Comparison of ENCODE assay signal across 8 mouse cellular contexts in the genomic region with DNA sequence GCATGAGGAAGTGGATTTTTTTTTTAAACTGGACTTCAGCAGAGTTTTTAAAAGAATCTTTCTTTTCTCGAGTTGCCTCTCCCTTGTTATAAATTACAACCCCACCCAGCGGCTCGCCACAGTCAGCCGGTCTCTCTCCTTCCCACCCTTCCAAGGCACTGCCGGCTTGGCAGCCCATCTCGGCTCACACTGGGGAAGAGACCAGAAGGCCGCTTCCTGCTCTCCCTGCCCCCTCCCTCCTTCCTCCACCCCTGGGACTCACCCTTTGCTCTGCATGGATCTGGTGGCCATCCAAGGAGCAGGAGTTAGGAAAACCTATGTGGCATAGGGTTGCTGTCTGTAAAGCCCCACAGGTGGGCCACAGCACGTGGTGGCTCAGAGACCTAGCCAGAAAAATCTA.
DNase-seq lines count a peak whose midpoint lies in the region; ATAC-seq lines count a peak whose summit lies in the region.

No protein-coding gene starts in this region.

- no peaks in the 10 kb centered on the region for H3K27me3 ChIP-seq in heart, embryonic 15.5 days

- intact Hi-C loops in left cerebral cortex, postnatal 36 days (cut with DNase I), result no loop called here

- WGBS in heart, embryonic 15.5 days, result 31% methylated on average over 8 of the region's 8 CpGs
- 12% methylated on average over 8 of the region's 8 CpGs for WGBS in large intestine, adult 2 months

- H3K9me3 ChIP-seq in heart, embryonic 15.5 days (replicated peaks), result no peaks in the 10 kb centered on the region

- peak; percentile 13 for DNase-seq in ZHBTc4 (ENCODE audit: low read depth, low spot score)
- peak; percentile 43 for DNase-seq in adrenal gland, adult 8-10 months
- DNase-seq in large intestine, adult 2 months (ENCODE audit: low read depth, low spot score), result peak; percentile 13
- DNase-seq in left cerebral cortex, postnatal 36 days (ENCODE audit: low spot score in 2 of 2), result no peak
- DNase-seq in thymus, postnatal 25 days, result no peak

- H3K9ac ChIP-seq in heart, embryonic 15.5 days, result no peak overlapping the region

- H3K4me2 ChIP-seq in heart, embryonic 15.5 days, result no peak overlapping the region; the same call in 1 of the 2 replicates

- no peak overlapping the region for H3K27ac ChIP-seq in heart, embryonic 15.5 days

- no peak overlapping the region for H3K4me3 ChIP-seq in heart, embryonic 15.5 days

- H3K4me1 ChIP-seq in heart, embryonic 15.5 days (replicated peaks), result no peaks in the 10 kb centered on the region; the same call in 1 of the 2 replicates

- H3K36me3 ChIP-seq in heart, embryonic 15.5 days, result no peaks in the 10 kb centered on the region

- peak; percentile 62 for ATAC-seq in heart, embryonic 15.5 days (replicated peaks; ENCODE audit: insufficient number of reproducible peaks, insufficient read depth, low FRiP score, low read depth)
- no peak for ATAC-seq in monocyte, adult 5-6 weeks (replicated peaks; ENCODE audit: insufficient number of reproducible peaks, low FRiP score, low TSS enrichment, poor library complexity, severe bottlenecking)
- no peak for ATAC-seq in frontal cortex, adult (ENCODE audit: low TSS enrichment)

Comparison
In these comparisons a context has a peak if more than half of its experiments do, and no peak if none do; other contexts are left out.
1. DNase-seq: peak in ZHBTc4 (single experiment), adrenal gland, adult 8-10 months (single experiment) and large intestine, adult 2 months (single experiment); none in left cerebral cortex, postnatal 36 days (0 of 2) and thymus, postnatal 25 days (single experiment).